Mouse (Mus musculus) frontal cortex, postnatal 10 days (tissue): Measurements from ENCODE around the gene Kcna5.

Experiments
- DNase-seq, 2 experiments: peaks; one replicate each; pipeline ENCODE4 v3.0.0; 2022; ENCODE audit warnings: low spot score in 2 of 2, mixed read lengths in 1 of 2

Kcna5 gene

DNA sequence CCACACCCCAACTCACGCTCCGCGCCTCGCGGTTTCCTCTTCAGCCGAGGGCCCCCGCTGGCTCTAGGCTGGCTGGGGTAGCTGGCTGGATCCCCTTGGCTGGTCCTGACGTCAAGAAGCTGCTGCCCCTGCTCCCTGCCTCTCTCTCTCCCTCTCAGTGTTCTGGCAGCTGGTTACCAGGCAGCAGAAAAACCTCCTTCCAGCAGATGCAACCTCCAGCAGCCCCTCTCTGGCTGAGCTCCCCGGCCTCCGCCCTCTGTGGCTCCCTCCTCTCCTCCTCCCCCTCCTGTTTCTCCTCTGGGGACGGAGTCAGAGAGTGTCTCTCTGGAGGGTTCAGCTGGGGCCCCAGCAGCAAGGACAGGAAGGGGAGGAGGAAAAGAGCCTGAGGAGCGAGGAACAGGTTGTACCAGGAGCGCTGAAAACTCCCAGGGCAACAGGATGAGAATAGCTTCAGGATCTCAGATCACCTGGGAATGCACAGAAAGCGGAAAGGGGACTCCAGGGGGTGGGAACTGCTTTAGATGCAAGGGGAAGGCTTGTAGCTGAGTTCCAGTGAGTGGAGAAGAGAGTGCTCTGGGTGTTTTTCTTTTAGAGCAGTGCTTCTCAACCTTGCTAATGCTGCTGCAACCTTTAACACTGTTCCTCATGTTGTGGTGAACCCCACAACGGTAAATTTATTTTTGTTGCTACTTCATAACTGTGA is at the start of gene Kcna5:
Gene Kcna5 (minus strand): TSS at position 205 of the 703 bp plus-strand sequence.
- peak in 1 of 2 experiments; percentile 21 for DNase-seq

DNA sequence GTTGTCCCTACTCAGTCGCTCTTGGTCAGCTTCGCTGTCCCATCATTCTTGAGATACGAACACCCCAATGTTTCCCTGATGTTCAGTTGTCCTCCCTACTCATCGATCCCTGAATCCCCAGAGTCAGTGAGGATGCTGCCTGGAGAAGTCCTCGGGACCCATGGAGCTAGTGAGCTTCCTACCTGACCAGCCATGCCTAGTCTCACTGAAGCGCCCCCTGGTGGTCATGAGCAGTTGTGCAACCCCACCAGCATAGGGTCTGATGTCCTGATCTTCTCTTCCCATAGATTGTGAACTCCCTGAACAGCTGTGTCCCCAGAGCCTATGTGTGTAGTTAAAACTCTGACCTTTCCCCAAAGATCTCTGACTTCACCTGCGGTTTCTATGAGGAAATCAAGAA is 47.9 kb upstream of the Kcna5 start:
- no peak for DNase-seq

DNA sequence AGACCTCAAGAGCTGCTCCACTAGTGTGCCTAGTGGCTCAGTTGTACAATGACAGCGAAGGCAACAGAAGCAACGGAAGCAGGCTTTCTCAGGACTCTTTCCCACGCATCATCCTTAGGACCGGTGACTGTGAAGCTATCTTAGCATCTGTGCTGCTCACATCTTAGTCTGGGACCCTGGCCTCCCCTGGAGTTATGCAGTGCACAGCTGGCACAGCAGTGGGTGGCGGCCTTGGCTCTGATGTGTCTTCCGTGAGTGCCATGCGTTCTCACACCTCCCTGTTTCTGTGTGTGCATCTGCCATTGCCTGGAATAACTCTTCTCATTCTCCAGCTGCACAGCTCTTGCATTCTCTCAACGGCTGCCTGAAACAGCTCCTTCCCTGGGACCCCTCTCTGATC is 46.4 kb upstream of the Kcna5 start:
- peak; percentile 35 to 63 for DNase-seq

DNA sequence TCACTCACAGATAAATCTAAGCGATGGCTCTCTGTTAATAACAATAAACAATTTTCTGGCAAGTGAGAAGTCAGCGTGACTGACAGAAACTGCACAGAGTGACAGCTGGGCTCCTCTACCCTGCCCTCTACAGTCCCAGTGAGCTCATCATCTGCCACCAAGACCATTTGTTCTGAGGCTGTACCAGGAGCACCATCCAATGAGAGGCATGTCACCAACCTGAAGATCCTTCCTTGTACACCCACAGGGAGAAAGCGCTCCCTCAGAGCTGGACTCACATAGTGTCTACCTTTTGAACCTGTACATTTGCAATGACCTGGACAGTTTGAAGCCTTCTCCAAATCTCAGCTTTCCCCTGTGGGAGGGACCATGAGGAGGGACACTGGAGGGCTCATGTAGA is 45.4 kb upstream of the Kcna5 start:
- no peak for DNase-seq

DNA sequence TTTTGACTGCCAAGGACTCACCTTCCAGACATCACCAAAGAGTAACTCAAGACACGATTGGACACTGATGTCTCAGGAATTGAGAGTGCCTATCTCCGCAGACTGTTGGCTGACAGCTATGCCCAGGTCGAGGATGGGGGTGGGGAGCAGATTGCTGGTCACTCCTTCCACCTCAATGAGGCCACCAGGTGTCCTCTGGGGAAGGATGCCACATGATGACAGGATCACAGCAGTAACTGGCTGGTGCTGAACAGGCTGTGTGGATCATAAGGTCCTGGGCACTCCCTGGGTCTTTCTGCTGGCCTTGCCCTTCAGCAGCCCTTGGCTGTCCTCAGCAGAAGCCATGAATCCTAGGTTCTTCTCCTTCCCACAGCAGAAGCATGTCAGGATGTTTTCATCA is 42.2 kb upstream of the Kcna5 start:
- DNase-seq = no peak

DNA sequence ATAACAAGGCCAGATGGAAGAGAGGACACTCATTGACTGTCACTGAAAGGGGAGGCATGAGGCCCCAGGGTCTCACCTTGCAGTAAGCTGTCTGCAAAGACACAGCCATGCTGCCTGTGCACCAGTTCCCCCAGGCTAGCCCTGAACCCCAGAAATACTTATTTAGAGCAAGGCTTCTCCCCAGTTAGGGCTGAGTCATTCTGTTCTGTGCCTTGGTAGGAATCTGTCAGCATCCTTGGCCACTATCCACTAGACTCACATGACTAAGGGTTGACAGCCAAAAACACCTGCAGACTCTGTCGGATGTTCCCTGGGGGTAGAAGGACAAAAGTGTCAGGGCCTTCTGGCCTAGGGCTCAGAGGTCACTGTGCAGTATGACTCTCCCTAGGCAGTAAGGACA is 41.4 kb upstream of the Kcna5 start:
- DNase-seq = no peak

DNA sequence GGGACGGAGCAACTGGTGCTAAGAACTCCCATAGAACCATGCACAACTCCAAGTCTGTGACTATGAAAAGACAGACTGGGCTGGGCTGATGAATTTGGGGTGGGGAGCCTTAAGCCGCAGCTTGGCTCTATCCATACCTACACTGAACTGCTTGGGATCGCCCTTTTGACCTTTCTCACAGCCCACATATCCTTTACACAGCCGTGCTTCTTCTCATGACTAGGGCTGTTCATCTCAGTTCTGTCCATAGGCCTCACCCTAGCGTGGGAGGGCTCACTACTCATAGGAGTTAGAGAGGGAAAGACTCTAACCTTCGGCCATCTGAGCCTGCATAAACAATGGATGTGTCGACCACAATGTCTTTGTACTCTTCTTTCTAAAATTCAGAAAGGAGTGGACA is 39.6 kb upstream of the Kcna5 start:
- DNase-seq = no peak

DNA sequence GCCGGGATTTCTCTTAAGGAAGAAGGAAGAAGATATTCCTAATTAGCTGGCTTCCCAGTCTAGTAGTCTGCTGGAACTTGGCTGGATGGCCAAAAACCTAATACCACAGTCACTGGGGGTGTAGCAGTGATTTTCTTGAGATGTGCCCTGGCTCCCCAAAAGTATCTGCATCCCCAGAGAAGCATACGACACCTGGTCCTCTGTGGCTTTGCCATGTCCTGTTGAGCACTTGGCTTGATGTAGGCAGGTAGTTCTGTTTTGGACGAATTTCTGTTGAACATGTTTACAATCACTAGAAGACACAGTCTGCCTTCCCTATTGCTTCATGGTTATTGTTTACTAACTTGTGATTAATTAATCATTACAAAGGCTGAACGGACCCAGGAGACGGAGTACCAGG is 37.8 kb upstream of the Kcna5 start:
- DNase-seq = no peak

DNA sequence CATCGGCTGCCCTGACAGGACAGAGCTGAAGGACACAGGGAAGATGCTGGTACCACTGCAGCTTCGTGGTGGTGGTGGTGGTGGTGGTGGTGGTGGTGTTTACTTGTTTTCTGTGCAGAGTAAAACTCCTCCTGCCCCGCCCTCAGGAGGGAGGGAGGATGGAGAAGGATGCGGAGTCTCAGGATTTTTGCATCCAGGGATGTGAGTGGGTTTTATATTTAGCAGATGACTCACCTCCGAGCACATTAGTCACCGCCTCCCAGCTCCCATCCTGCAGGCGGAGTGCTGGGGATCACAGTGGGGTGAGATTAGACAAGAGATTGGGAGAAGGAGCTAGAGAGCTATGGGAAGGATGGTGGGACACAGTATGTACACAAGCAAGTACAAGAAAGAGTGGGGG is 34.6 kb upstream of the Kcna5 start:
- peak; percentile 40 to 59 for DNase-seq

DNA sequence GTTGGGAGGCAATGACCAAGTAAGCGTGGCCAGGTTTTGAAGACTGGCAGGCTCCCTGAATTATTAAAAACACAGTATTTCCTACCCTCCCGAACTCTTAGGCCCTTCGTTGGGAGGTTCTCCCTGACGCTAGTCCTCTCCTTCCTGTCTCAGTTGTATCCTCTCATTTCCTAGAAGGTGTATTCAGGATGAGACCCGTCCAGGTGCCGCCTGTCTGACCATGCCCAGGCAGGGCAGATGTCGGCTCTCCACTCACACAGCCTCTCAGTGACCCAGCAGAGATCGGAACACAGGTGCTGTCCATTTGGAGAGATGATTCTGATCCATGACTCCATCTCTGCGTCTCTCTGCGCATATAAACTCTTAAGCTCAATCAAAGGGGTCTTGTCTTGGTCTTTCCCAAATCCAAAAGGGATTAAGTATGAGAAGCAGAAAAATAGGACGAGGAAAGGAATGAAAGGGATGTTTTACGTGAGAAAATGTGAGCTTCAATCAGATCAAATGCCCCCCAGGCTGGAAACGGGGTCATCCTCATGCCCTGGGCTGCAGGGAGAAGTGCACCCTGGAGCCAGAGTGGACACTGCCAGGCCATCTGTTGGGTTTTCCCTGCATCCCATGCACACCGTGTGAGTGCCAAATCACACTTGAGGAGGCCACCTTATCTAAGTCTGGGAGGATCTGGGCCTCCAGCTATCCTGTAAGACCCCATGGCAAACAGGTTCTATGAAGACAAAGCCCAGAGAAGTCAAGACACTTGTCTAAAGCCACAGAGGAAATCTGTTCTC is 33.0 kb upstream of the Kcna5 start:
- DNase-seq = no peak

DNA sequence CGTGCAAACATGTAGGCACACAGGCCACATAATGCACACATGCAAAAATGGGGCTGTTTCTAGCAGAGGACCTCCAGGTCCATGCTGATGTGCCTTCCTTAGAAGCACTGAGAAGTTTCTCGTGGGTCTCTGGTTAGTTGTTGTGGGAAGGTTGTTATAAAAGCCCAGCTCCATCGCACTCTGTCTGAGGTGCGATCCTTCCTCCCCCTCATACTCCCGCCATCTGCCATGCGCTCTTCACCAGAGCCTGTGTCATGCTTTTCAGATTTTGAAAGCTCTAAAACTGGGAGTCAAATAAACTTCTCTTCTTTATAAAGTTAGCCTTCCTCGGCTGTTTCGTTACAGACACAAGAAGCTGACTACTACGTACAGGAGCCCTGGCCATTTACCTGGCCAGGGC is 32.1 kb upstream of the Kcna5 start:
- DNase-seq = no peak

DNA sequence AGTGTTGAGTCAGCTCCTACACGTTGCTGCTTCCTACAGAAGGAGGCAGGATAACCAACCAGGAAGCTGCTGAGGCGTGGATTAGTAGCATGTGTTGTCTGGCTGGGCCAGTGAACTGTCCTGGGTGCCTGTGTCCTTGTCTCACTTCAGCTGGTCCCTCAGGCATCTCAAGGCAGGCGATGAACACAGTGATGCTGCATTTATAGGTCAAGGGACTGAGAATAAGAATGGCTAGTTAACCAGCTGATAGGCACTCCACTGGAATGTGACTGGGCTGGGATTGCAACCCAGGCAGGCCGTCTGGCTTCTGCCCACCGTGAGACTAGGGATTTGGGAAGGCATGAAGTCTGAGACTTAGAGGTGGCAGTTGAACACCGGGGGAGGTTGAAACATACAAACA is 29.2 kb upstream of the Kcna5 start:
- no peak for DNase-seq

DNA sequence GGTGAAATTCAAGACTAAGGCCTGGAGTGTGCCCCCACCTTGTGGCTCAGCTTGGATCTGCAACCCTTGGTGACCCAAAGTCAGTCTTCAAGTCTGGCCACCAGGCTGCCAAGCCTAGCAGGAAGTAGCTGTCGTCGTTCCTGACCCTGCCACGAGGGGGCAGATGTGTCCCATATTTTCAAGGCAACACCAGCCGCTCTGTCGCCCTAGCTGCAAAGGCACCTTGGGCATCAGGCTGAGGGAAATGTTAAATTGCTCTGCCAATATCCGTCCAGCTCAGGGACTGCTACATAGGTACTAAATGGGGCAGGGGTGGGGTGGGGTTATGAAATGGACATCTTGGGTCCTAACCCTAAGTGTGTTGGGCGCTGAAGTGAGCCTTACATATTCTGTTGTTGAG is 28.7 kb upstream of the Kcna5 start:
- DNase-seq = peak; percentile 73 to 84

DNA sequence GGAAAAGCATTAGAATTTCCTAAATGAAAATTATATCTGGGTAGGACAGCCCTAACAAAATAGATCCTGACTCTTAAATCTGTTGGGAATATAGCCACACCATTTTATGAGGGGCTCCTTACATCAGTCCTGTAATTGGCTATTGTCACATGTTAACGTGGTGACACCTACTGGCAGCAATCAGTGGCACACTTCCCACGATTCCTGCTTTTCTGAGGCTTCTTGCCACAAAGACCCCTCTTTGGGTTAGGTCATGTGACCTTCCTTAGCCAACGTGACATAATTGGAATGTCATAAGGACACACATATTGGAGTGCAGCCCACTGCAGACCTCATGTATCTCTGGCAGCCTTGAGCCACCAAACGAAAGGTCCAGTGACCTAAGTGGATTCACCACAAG is 26.5 kb upstream of the Kcna5 start:
- no peak for DNase-seq

DNA sequence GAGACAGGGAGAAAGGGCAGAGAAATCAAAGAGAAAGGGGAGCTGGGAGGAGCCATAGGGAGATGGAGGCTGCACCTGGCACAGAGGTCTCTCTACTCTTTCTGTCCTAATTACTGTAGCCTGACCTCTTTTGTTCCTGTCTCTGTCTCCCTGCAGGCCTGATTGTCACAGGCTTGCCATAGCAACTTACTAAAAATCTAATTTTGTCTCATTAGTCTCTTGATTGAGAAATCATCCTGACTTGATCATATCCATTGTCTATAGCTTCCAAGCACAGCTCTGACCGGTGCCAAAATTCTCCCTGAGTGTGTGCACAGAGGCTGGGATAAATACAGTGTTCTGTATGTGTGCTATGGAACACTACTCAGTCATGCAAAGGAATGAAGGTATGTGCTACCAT is 25.5 kb upstream of the Kcna5 start:
- no peak for DNase-seq

DNA sequence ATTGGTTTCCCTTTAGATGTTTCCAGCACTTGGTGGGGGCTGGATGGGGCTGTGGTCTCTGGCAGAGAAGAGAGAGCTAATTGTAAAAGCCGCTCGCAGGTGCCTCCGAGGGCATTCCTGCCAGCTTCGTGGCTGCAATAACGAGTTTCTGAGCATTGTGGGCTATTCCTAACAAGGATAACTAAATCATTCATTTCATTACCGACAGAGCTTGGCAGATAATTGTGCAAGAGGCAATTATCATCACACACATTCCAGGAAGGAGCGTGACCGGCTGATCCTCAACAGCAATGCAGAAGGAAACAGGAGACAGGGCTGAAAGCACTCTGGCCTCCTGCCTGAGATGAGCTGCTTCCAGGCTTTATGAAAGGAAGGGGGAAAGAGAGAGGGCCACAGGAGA is 24.8 kb upstream of the Kcna5 start:
- no peak for DNase-seq

DNA sequence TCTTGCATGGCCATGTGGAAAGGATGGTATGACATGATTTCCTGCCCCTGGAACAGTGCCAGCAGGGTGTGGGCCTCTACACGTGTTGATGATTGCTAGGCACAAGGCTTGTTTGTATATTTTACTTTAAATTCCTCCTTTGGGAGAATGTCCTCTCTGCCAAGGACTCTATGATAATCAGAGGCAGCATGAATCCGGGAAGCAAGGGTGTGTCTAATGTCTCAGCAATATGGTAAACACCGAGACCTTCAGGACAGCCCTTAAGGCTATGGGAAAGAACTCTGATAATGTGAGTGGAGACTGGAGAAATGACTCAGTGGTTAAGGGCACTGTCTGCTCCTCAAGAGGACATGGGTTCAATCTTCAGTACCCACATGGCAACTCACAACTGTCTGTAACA is 23.1 kb upstream of the Kcna5 start:
- no peak for DNase-seq

DNA sequence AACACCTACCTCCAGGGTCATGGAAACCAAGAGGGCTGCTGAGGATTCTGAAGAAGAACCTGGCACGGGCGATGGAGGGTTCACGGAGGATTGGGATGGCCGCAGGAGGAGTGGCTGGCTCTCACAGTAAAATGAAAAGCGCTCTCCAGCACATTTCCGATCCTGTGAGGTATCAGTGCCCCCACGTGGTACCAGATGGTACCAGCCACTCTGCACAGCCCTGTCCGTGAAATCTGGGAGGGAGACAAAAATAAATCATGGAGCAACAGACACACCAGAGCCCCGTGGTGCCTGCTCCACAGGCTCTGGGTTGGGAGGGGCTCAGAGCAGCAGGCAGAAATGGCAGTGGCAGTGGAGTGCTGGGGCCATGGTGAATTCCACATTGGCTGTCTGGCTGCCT is 18.6 kb upstream of the Kcna5 start:
- peak; percentile 34 to 41 for DNase-seq

DNA sequence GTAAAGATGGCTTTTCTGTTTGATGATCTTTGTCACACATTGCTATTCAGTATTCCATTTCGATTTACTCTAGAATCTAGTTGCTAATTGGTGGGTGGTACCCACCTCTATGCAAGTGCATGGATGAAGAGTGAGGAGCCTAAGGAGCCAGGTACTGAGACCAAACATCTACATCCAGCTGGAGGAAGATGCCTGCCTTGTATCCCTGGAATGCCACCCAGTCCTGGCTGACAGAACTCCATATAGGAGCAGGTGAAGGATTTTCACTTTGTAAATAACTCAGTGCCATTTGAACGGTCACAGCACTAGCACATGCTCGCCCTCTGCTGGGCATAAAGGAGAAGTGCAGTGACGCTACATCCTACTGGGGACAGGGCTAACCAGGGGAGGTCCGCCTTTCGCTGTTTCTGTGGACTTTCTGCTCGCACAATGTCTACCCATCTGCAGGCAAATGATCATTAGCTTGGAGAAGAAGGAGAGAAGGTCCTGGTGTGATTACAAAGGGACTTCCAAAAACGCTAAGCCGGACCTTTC is 16.7 kb upstream of the Kcna5 start:
- DNase-seq = peak in 1 of 2 experiments; percentile 37

DNA sequence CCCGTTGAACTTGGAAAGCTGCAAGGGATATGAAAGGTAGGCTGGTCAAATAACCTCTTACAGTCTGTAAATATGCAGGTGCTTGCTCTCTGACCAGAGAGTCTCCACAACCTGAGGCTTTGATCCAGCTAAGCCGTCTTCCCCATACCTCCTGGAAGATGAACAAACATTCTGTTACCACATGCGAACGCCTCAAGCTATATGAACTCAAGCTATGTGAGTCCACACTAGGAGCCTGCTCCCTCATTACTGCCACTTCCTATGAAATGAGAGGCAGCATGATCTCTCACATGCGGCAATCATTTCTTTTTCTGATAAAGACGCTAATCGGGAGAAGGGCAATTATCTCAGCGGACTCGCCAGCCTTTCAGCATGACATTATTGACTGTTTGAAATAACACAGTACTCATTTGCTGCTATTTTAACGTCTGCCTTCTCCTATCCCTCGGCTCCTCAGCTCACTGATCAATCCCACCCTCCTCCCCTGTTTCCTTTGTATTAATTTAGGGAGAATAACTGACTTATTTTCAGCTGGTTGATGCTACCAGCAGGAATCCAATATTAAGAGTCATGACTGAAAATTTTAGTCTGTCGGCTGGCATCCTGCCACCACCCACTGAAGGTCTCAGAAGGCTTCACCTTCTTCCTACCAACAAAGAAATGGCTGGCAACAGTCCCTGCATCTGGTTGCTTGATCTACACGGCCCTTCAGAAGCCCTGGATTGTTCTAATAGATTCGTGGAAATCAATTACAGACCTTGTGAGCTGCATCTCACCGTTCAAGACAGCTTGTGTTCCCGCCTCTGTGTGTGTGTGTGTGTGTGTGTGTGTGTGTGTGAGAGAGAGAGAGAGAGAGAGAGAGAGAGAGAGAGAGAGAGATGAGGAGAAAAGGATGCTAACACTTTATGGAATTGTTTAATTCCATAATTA is 9.2 kb upstream of the Kcna5 start:
- no peak for DNase-seq

DNA sequence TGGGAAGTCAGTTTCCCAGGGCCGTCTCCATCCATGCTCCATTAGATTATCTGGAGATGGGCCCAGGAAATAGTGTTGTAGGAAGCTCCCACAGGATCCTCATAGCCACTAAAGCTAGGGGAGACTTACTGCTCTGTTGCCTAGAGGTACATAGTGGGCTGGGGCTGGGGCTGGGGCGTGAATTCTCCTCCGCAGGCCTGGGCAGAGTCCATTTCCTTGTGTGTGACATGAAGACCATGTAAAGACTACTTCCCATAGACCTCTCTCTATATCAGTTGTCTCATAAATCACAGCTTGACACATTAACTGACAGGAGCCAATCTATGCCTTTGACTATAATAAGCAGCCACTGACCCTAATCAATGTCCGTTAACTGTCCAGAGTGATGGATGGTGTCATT is 7.5 kb upstream of the Kcna5 start:
- DNase-seq = no peak

DNA sequence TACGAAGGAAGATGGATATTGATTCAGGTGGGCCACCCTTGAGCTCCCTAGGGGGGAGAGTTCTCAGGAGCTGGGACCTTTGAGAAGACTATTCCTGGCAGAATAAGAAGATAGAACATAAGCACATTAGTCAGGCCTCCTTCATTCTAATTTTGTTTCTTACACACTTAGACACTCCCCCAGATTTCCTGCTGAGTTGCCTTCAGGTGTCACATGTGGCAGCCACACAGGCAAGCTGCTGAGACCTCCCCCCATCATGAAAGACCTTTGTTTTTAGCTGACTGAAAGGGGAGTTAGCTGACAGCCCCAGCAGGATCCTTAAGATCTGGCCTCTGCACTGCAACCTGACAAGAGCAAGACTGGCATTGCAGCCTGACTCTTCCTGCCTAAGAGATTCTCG is 2.3 kb upstream of the Kcna5 start:
- no peak for DNase-seq
